Mouse (Mus musculus) heart, postnatal 4 days (tissue): ENCODE data around the gene Pygo2. TPM values are rescaled to one million over a fixed set of nuclear protein-coding genes. Genes with fewer than 3 reads are reported as not detected.
A peak's percentile ranks its signal among the peaks of the same experiment; 100 is the strongest.

Experiments used
- DNase-seq: peaks from one replicate; pipeline ENCODE4 v3.0.0; 2021
- total RNA-seq, 2 experiments: library from RNA; stranded (reverse); gene quantifications; 2 replicates each; pipeline ENCODE4 v1.2.3; 2021

Gene Pygo2
- total RNA-seq, 2 experiments from 2014 or later, result 20.3 to 22.1 TPM

GRCm38 (mm10) chr3:89456726-89457665 is 27.0 kb downstream of the Pygo2 start:
- DNase-seq, result peak; percentile 80

- DNase-seq, result peak; percentile 44
These were observed 28.5 kb downstream of the Pygo2 start for GRCm38 (mm10) chr3:89458372-89458964.

- peak; percentile 96 for DNase-seq
These were observed 29.2 kb downstream of the Pygo2 start for GRCm38 (mm10) chr3:89458965-89459807.

GRCm38 (mm10) chr3:89468268-89468667 is 38.3 kb downstream of the Pygo2 start:
- DNase-seq, result no peak

GRCm38 (mm10) chr3:89472280-89472679 is 42.3 kb downstream of the Pygo2 start:
- no peak for DNase-seq

GRCm38 (mm10) chr3:89473838-89474237 is 43.8 kb downstream of the Pygo2 start:
- no peak for DNase-seq

- no peak for DNase-seq
These were observed 49.0 kb downstream of the Pygo2 start for GRCm38 (mm10) chr3:89479055-89479454.

GRCm38 (mm10) chr3:89481488-89481887 is 51.5 kb downstream of the Pygo2 start:
- no peak for DNase-seq

- no peak for DNase-seq
These were observed 52.2 kb downstream of the Pygo2 start for GRCm38 (mm10) chr3:89482249-89482648.

Other genes starting within 250 kb of the Pygo2 start
- 1 to 10 TPM; 8.8 to 9.0 TPM for gene Fam189b, start 247.1 kb upstream of the Pygo2 start, total RNA-seq
- gene Gba, start 227.3 kb upstream of the Pygo2 start, total RNA-seq, result 10 to 100 TPM; 19.7 to 21.8 TPM
- 10 to 100 TPM; 25.0 to 34.5 TPM for gene Thbs3, start 215.0 kb upstream of the Pygo2 start, total RNA-seq
- gene Mtx1, start 203.1 kb upstream of the Pygo2 start, total RNA-seq, result 10 to 100 TPM; 62.9 to 67.2 TPM
- gene Muc1, start 201.2 kb upstream of the Pygo2 start, total RNA-seq, result under 1 TPM; 0.61 to 0.74 TPM
- gene Krtcap2, start 184.2 kb upstream of the Pygo2 start, total RNA-seq, result 100 to 1,000 TPM; 100 to 104 TPM
- gene Trim46, start 183.9 kb upstream of the Pygo2 start, total RNA-seq, result 1 to 10 TPM; 1.3 to 1.6 TPM
- gene Dpm3, start 170.9 kb upstream of the Pygo2 start, total RNA-seq, result 10 to 100 TPM; 51.6 to 61.0 TPM
- 10 to 100 TPM; 24.9 to 28.0 TPM for gene Slc50a1, start 159.6 kb upstream of the Pygo2 start, total RNA-seq
- gene Efna1, start 149.1 kb upstream of the Pygo2 start, total RNA-seq, result 10 to 100 TPM; 37.9 to 42.0 TPM
- under 1 TPM in 1 of 2 experiments, not detected in 1; 0.26 TPM for gene Efna3, start 107.2 kb upstream of the Pygo2 start, total RNA-seq
- 1 to 10 TPM; 3.1 to 3.7 TPM for gene Efna4, start 92.2 kb upstream of the Pygo2 start, total RNA-seq
- gene Adam15, start 80.2 kb upstream of the Pygo2 start, total RNA-seq, result 10 to 100 TPM; 93.6 to 95.2 TPM
- under 1 TPM; 0.14 to 0.23 TPM for gene Dcst2, start 68.2 kb upstream of the Pygo2 start, total RNA-seq
- under 1 TPM; 0.21 to 0.72 TPM for gene Dcst1, start 65.0 kb upstream of the Pygo2 start, total RNA-seq
- gene Zbtb7b, start 35.4 kb upstream of the Pygo2 start, total RNA-seq, result 10 to 100 TPM; 13.8 to 15.1 TPM
- under 1 TPM in 1 of 2 experiments, not detected in 1; 0.68 TPM for gene Lenep, start 27.4 kb upstream of the Pygo2 start, total RNA-seq
- gene Flad1, start 18.3 kb upstream of the Pygo2 start, total RNA-seq, result 10 to 100 TPM; 30.7 to 33.0 TPM
- gene Cks1b, start 11.8 kb upstream of the Pygo2 start, total RNA-seq, result 10 to 100 TPM; 62.8 to 64.3 TPM
- 10 to 100 TPM; 68.8 to 69.2 TPM for gene Shc1, start 11.8 kb upstream of the Pygo2 start, total RNA-seq
- gene Pbxip1, start 6.5 kb downstream of the Pygo2 start, total RNA-seq, result 10 to 100 TPM; 66.0 to 73.8 TPM
- gene Pmvk, start 24.3 kb downstream of the Pygo2 start, total RNA-seq, result 10 to 100 TPM; 11.3 to 13.3 TPM
- gene Kcnn3, start 90.0 kb downstream of the Pygo2 start, total RNA-seq, result 1 to 10 TPM; 4.3 to 4.8 TPM